Mouse (Mus musculus): ENCODE measurements at regions not wholly inside any gene's neighbourhood (a gene's known extent, or its start where the extent isn't known, plus 50 kb on each side); places are given as distances from the start of the nearest gene placed in this dataset.
A peak's percentile ranks its signal among the peaks of the same experiment; 100 is the strongest.

GRCm38 (mm10) chr5:131377136-131377535 is 68.8 kb upstream of the Galnt17 start:
- no peak for DNase-seq (ENCODE audit: low spot score)

GRCm38 (mm10) chr5:131371341-131372134 is 63.2 kb upstream of the Galnt17 start:
- no peak for DNase-seq (ENCODE audit: low spot score)

DNA sequence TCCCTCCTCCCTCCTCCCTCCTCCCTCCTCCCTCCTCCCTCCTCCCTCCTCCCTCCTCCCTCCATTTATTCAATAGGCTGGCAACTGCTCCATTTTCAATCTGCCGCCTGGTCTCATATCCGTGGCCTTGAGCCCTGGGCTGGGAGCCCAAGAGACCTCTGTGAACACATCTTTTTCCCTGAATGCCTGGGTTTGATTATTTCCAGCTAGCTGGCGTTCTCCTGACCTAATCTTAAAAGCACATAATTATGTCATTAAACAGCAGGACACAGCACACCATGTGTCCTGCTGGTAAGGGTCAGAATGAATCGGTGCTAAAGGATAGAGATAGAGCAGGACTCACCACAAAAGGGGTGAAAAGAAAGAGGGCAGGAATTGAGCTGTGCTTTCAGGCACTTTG is 59.2 kb upstream of the Galnt17 start:
- peak; percentile 8 for DNase-seq (ENCODE audit: low spot score)

DNA sequence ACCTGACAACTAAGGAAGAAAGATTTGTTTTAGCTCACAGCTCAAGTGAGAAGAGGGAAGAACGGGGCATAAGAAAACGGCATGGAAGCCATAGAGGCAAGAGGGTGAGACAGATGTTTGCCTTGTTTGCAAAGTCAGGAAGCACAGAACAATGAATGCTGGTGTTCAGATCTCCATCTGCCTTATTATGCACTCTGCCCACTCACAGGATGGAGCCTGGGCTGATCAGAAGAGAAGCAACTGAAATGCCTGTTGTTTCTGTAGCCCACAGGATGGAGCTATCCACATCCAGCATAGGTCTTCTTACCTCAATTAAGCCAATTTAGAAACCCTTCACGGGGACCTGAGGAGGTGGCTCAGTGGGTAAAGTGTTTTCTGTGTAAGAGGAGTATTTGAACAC is 51.5 kb upstream of the Galnt17 start:
- DNase-seq (ENCODE audit: low spot score): no peak

Measured in ovary, postnatal 14 days (tissue).